Mouse (Mus musculus) midbrain, embryonic 14.5 days (tissue): ENCODE data around the gene Arl6ip1. TPM values are rescaled to one million over a fixed set of nuclear protein-coding genes. Genes with fewer than 3 reads are reported as not detected.

Experiments used
- ATAC-seq: fragments of 200-750 bp; cut with Nextera tagmentation; 2 replicates; pipeline ENCODE4 v1.8.0; 2017; ENCODE audit warnings: moderate number of reproducible peaks, moderate library complexity; ENCODE audit not compliant: low FRiP score, low TSS enrichment
- DNase-seq: peaks from one replicate; pipeline ENCODE4 v3.0.0-alpha.2; 2015
- H3K27ac ChIP-seq: fragments of 300-500 bp; sonication (generic); replicated peaks from 2 replicates; pipeline ENCODE4 v1.5.1; 2014; ENCODE audit warnings: mild to moderate bottlenecking, low read depth, low read length, moderate library complexity
- H3K27me3 ChIP-seq: fragments of 300-500 bp; sonication (generic); 2 replicates; pipeline ENCODE4 v1.6.1; 2014; ENCODE audit warnings: low read length, control low read depth, mixed read lengths; ENCODE audit not compliant: control insufficient read depth, insufficient read depth
- H3K36me3 ChIP-seq: fragments of 300-500 bp; sonication (generic); 2 replicates; pipeline ENCODE4 v1.6.1; 2014; ENCODE audit warnings: low read length, control low read depth; ENCODE audit not compliant: control insufficient read depth, insufficient read depth
- H3K4me1 ChIP-seq: fragments of 300-500 bp; sonication (generic); 2 replicates; pipeline ENCODE4 v1.6.1; 2014; ENCODE audit warnings: mild to moderate bottlenecking, antibody characterized with exemption, low read length, control low read depth; ENCODE audit not compliant: control insufficient read depth, insufficient read depth
- H3K4me2 ChIP-seq: fragments of 300-500 bp; sonication (generic); 2 replicates; pipeline ENCODE4 v1.6.1; 2014; ENCODE audit warnings: mild to moderate bottlenecking, low read length, moderate library complexity
- H3K4me3 ChIP-seq: fragments of 300-500 bp; sonication (generic); replicated peaks from 2 replicates; pipeline ENCODE4 v1.5.1; 2014; ENCODE audit warnings: low read depth, low read length
- H3K9ac ChIP-seq: fragments of 300-500 bp; sonication (generic); replicated peaks from 2 replicates; pipeline ENCODE4 v1.6.1; 2014; ENCODE audit warnings: mild to moderate bottlenecking, low read length, moderate library complexity
- H3K9me3 ChIP-seq: fragments of 300-500 bp; sonication (generic); 2 replicates; pipeline ENCODE4 v1.6.1; 2016; ENCODE audit warnings: low read length, control low read depth, mixed read lengths; ENCODE audit not compliant: control insufficient read depth
- WGBS: fragments of 180-500 bp; shearing (Covaris S2); extraction: QIAGEN DNeasy Blood & Tissue Kit; methylation state at CpG from one replicate; pipeline ENCODE4 v1.1.7; 2014; 5-methylcytosine and 5-hydroxymethylcytosine counted together
- polyA plus RNA-seq: library from polyadenylated mRNA; unstranded; fragments of >200 nt; fragmentation: Nextera tagmentation; extraction: Ambion mirVana; gene quantifications from 2 replicates; pipeline ENCODE4 v1.2.1, GENCODE M21; 2014

Arl6ip1 gene
- polyA plus RNA-seq, 1 experiment from 2014 or later = 417 TPM

GRCm38 (mm10) chr7:118111128-118111527, 18.3 kb downstream of the Arl6ip1 start:
- H3K9ac ChIP-seq = no peak overlapping the region; the same call in 1 of the 2 replicates
- H3K4me2 ChIP-seq = peak overlapping the region; percentile 14
- H3K27ac ChIP-seq = no peak overlapping the region
- H3K27me3 ChIP-seq = no peaks in the 10 kb centered on the region
- no peaks in the 10 kb centered on the region for H3K9me3 ChIP-seq
- ATAC-seq (no peak), DNase-seq (no peak)
- WGBS = 88% methylated on average over 3 of the region's 3 CpGs
- H3K4me3 ChIP-seq = no peak overlapping the region
- peaks cover 42% of the 10 kb centered on the region for H3K4me1 ChIP-seq
- H3K36me3 ChIP-seq = peaks cover 84% of the 10 kb centered on the region

- Histone ChIP-seq H3K9me3 (no peaks in the 10 kb centered on the region), H3K27me3 (no peaks in the 10 kb centered on the region), H3K4me3 (no peak overlapping the region), H3K4me2 (no peak overlapping the region), H3K27ac (no peak overlapping the region), H3K9ac (no peak overlapping the region), H3K4me1 (peaks cover 20% of the 10 kb centered on the region), H3K36me3 (peaks cover 86% of the 10 kb centered on the region)
- ATAC-seq (no peak), DNase-seq (no peak)
- WGBS = 43% methylated on average over 1 of the region's 1 CpGs
Measured at GRCm38 (mm10) chr7:118107671-118108070, 21.8 kb downstream of the Arl6ip1 start.

DNA sequence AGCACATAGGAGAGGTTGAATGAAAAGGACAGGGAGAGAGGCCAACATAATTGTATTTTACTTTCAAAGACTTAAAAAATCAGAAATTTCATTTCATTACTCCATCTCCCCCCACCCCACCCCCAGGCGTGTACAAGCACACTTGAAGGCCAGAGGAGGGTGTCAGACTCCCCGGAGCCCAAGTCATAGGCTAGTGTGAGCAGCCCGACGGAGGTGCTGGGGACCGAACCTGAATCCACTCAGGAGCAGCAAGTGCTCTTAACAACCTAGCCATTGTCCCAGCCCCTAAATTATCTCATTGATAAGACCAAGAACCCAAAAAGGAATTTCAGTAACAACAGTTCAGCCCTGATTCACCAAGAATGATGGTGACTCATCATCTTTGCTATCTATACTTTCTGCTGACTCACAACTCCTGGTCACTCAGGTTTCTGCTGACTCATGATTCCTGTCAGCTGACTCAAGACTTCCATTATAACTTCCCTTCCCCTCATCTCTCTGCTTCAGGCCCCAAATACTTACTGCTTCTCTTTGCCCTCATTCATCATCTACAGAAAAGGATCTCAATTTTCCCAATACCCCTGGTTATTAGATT, 24.9 kb downstream of the Arl6ip1 start:
- Histone ChIP-seq H3K4me3 (no peak overlapping the region), H3K4me1 (no peaks in the 10 kb centered on the region), H3K4me2 (no peak overlapping the region), H3K9ac (no peak overlapping the region), H3K36me3 (peaks cover 55% of the 10 kb centered on the region), H3K27me3 (no peaks in the 10 kb centered on the region), H3K9me3 (no peaks in the 10 kb centered on the region), H3K27ac (no peak overlapping the region)
- DNase-seq = peak; percentile 34
- no peak for ATAC-seq
- 76% methylated on average over 5 of the region's 5 CpGs for WGBS

DNA sequence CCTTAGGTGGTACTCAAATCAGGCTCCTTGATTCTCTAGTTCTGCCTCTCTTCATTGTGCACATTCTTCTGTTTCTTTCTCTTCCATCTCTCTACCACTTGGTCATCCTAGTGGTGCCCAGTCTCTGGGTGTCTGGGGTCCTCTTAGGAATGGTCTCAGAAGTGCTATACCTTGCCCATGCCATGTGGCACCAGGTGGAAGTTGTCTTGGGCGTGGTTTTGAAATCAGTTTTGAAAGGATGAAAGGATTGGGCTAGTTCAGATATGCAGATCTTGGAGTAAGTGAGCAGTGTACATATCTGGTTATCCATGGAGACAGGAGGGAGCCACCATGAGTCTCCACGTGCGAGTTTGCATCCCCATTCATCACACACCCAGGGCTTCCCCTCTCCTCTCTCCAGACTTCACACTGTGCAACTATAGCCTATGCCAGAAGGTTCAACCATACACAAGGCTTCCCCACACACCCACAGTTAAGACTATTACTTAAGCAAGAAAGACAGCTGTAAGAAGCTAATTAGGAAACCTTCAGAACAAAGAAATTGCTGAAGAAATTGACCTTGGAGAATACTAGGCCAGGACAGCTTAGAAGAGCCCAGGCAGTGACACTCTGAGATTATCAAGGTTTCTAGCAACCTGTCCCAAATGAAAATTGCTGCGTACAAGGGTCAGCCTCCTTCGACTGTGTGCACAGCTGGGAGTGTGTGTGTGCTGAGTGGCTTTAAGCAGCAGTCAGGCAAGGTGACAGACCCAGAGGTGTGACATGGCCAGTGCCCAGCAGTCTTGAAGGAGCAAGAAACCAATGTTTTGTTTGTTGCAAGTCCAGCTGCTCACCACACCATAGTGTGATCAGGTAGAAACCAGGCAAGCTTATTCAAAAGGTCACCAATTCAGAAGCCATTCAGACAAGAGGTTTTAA, 25.7 kb downstream of the Arl6ip1 start:
- Histone ChIP-seq H3K4me3 (no peak overlapping the region), H3K4me1 (no peaks in the 10 kb centered on the region), H3K27ac (no peak overlapping the region), H3K9me3 (no peaks in the 10 kb centered on the region), H3K27me3 (no peaks in the 10 kb centered on the region), H3K36me3 (peaks cover 46% of the 10 kb centered on the region), H3K4me2 (no peak overlapping the region), H3K9ac (no peak overlapping the region)
- no peak for DNase-seq
- 48% methylated on average over 5 of the region's 5 CpGs for WGBS
- ATAC-seq = no peak

- H3K27me3 ChIP-seq = no peaks in the 10 kb centered on the region
- no peak overlapping the region for H3K27ac ChIP-seq
- ATAC-seq (no peak), DNase-seq (no peak)
- H3K9me3 ChIP-seq = no peaks in the 10 kb centered on the region
- 46% methylated on average over 4 of the region's 4 CpGs for WGBS
- H3K4me3 ChIP-seq = no peak overlapping the region
- peaks cover 38% of the 10 kb centered on the region for H3K36me3 ChIP-seq
- H3K9ac ChIP-seq = no peak overlapping the region
- no peaks in the 10 kb centered on the region for H3K4me1 ChIP-seq
- no peak overlapping the region for H3K4me2 ChIP-seq
Measured at GRCm38 (mm10) chr7:118102678-118103461, 26.6 kb downstream of the Arl6ip1 start.

- Histone ChIP-seq H3K9ac (no peak overlapping the region), H3K4me1 (no peaks in the 10 kb centered on the region), H3K27me3 (no peaks in the 10 kb centered on the region), H3K4me2 (no peak overlapping the region), H3K27ac (no peak overlapping the region), H3K36me3 (peaks cover 32% of the 10 kb centered on the region), H3K4me3 (no peak overlapping the region), H3K9me3 (no peaks in the 10 kb centered on the region)
- peak; percentile 28; the same call in 1 of the 2 replicates for ATAC-seq
- WGBS = 48% methylated on average over 4 of the region's 4 CpGs
- peak; percentile 89 for DNase-seq
Measured at GRCm38 (mm10) chr7:118102231-118102630, 27.2 kb downstream of the Arl6ip1 start.

DNA sequence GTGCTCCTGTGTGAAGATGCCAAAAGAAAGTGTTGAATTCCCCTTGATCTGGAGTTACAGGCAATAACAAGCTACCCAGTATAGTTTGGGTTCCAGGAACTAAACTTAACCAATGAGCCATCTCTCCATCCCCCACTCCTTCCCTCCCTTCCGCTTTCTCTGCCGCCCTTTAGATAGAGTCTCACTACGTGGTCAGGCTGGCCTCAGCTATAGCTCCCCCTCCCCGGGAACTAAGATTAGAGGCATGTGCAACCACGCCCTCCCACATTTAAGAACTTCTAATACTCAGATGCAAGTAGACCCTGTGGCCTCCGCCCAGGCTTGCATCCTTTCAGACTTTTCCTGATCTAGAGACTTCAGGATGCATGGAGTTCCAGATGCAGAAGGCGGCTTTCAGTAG, 31.8 kb downstream of the Arl6ip1 start:
- Histone ChIP-seq H3K27ac (no peak overlapping the region), H3K4me3 (no peak overlapping the region), H3K4me2 (no peak overlapping the region), H3K9ac (no peak overlapping the region), H3K9me3 (no peaks in the 10 kb centered on the region), H3K4me1 (no peaks in the 10 kb centered on the region), H3K36me3 (no peaks in the 10 kb centered on the region), H3K27me3 (no peaks in the 10 kb centered on the region)
- DNase-seq = no peak
- WGBS = 72% methylated on average over 7 of the region's 7 CpGs
- ATAC-seq = no peak

DNA sequence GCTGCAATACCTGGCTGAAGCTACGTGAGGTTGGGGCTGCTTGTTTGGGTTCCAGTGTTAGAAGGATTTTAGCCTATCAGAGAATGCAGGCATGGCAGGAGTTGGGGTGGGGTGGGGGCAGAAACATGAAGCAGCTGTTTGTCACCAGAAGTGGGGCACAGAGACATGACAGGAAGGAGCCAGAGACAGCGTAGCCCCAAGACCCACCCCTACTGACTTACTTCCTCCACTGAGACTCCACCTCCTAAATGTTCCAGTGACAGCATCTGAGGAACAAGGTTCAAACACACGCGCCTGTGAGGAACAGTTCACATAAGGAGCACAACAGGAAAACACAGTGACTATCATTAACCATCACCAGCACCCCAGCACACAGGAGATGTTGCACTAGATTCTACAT, 49.5 kb downstream of the Arl6ip1 start:
- no peak overlapping the region for H3K4me2 ChIP-seq
- H3K36me3 ChIP-seq = no peaks in the 10 kb centered on the region
- no peak overlapping the region for H3K27ac ChIP-seq
- H3K9ac ChIP-seq = no peak overlapping the region
- WGBS = 84% methylated on average over 4 of the region's 4 CpGs
- H3K4me1 ChIP-seq = no peaks in the 10 kb centered on the region
- H3K9me3 ChIP-seq = no peaks in the 10 kb centered on the region
- no peaks in the 10 kb centered on the region for H3K27me3 ChIP-seq
- no peak for ATAC-seq
- H3K4me3 ChIP-seq = no peak overlapping the region
- DNase-seq = no peak
